Mouse (Mus musculus): ENCODE measurements around the gene Arhgap4. TPM values are rescaled to one million over a fixed set of nuclear protein-coding genes. Genes with fewer than 3 reads are reported as not detected.

Arhgap4 gene
- total RNA-seq, 4 experiments from 2014 or later, result 0.22 to 1.1 (median 0.57) TPM

DNA sequence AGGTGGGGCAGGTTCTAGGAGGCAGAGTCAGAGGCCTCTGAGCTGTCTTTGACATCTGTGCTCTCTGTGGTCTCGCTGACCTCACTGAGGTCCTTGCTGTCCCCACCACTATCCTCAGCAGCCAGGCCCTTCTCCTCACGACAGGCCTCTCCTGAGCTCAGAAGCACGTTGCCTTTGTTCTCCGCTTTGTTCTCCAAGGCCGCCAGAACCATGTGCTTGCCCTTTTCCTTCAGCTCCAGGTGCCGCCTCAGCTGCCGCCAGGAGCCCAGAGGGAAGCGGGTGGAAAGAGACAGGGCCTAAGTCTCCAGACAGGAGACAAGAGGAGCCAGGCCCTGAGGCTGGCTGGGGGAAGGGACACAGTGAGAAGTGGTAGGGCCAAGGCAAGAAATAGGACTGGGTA lies 4.7 kb downstream of the Arhgap4 start:
- DNase-seq (ENCODE audit: low spot score in 2 of 2), result no peak

GRCm38 (mm10) chrX:73914827-73915703 lies 6.6 kb downstream of the Arhgap4 start:
- DNase-seq (ENCODE audit: low spot score in 2 of 2), result peak; percentile 77 to 83

GRCm38 (mm10) chrX:73911588-73911987 lies 10.1 kb downstream of the Arhgap4 start:
- no peak for DNase-seq (ENCODE audit: low spot score in 2 of 2)

DNA sequence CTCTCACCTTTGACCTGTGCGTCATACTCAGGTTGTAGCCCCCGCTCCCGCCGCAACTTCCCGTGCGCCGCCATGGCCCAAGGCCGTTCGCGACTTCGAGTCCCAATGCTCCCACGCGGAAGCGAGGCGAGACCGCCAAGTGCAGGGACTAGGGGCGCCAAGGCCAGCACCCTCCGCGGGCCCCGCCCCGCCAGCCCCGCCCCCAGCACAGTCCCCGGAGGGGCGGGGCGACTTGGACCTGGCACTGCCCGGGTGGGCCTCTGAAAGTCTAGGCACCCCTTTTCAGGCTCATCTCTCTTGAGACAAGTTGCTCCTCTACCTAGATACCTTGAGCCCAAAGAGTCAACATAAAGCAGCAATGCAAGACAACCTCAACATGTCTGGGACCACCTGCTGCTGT lies 10.5 kb downstream of the Arhgap4 start:
- no peak for DNase-seq (ENCODE audit: low spot score in 2 of 2)

DNA sequence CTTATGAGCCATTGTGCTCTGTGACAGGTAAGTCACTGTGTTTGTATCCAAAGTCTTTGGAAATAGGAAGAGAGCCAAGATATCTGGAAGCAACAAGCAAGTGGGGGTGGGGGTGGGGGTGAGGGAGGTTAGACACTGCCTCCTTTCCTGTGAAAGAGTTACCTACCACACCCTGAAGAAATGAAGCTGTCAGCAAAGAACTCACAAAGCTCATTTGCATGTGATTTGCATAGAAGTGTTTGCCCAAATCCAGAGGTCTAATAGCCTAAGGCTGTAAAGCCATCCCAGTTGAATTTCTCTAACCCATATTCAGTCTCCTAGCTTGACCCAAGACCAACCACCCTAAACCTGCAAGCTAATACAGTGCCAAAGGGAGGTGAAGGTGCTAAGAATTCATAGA lies 11.2 kb downstream of the Arhgap4 start:
- DNase-seq (ENCODE audit: low spot score in 2 of 2), result no peak

- DNase-seq (ENCODE audit: low spot score in 2 of 2), result no peak
These were observed 11.6 kb downstream of the Arhgap4 start for GRCm38 (mm10) chrX:73910049-73910448.

DNA sequence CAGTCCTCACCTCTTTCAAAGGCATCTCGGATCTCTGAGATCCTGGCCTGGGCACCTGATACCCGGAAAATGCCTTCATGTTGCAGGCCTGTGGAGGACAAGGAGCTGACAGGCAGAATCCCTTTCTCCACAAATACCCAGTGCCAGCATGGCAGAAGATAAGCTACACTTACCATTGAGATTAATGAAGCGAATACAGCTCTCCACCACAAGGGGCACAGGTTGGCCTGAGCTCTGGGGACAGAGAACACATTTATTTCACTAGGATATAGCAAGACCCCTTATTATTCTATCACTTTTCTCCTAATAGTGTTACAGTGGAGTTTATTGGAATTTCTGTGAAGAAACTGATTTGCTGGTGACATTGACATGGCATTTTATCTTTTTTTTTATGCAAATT lies 23.7 kb downstream of the Arhgap4 start:
- no peak for DNase-seq (ENCODE audit: low spot score in 2 of 2)

DNA sequence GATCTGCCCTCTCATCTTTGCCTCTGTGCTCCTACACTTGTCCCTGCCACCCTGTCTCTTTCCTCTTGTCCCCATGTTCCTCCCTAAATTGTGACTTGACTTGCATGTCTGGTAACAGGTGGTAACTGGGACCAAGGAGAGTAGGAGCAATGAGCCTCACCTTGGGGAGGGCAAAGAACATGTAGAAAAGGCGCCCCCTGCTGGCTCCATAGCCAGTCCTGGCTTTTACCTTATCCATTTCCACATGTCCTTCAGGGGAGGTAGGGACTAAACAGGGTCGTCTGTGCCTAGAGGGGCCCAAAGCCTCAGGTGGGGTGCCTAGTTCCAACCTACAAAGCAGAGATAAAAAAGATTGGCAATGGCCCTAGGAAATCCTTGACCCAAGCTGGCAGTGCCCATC lies 26.0 kb downstream of the Arhgap4 start, which contains the start of gene L1cam:
L1cam (minus strand) TSS at position 387 of the 400 bp plus-strand sequence.
- peak in 1 of 2 experiments; percentile 22 for DNase-seq (ENCODE audit: low spot score in 2 of 2)

- DNase-seq (ENCODE audit: low spot score in 2 of 2), result no peak
These were observed 28.8 kb downstream of the Arhgap4 start for GRCm38 (mm10) chrX:73892833-73893232.

DNA sequence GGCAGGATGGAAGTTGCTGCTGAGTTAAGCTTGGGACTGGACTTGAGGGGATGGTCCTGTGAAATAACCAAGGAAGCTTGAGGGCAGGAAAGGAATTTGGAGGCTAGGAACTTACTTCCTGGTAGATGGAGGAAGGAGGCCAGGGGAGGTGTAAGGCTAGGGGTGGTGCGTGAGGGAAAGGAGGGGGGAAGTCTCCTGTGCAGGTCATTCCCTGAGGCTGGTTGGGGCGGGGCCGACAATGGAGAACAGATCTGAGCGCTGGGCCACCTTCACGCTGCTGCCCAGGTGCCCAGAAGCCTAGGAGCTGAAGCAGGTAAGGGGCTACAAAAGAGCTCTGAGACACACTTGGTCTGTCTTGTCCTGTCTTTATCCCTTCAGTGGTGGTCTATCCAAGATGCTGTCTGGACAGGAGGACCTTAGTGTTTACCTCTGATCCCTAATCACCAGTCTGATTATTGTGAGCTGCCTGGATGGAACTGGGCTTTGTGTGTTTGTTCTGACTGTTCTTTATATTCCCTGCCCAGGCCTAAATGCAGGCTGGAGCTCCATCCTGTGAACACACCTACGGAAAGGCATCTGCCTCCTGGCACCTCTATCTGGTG lies 30.0 kb downstream of the Arhgap4 start, which contains the start of gene Avpr2:
Avpr2 (plus strand) TSS at position 552 of the 602 bp plus-strand sequence.
- DNase-seq (ENCODE audit: low spot score in 2 of 2), result no peak

GRCm38 (mm10) chrX:73881463-73881862 lies 40.2 kb downstream of the Arhgap4 start:
- DNase-seq (ENCODE audit: low spot score in 2 of 2), result no peak

- DNase-seq (ENCODE audit: low spot score in 2 of 2), result no peak
These were observed 40.6 kb downstream of the Arhgap4 start for GRCm38 (mm10) chrX:73881036-73881427.

- no peak for DNase-seq (ENCODE audit: low spot score in 2 of 2)
These were observed 41.3 kb downstream of the Arhgap4 start for GRCm38 (mm10) chrX:73880194-73881035.

GRCm38 (mm10) chrX:73877014-73877413 lies 44.7 kb downstream of the Arhgap4 start:
- DNase-seq (ENCODE audit: low spot score in 2 of 2), result no peak

GRCm38 (mm10) chrX:73875881-73876280 lies 45.8 kb downstream of the Arhgap4 start:
- no peak for DNase-seq (ENCODE audit: low spot score in 2 of 2)

GRCm38 (mm10) chrX:73871956-73872355 lies 49.7 kb downstream of the Arhgap4 start:
- no peak for DNase-seq (ENCODE audit: low spot score in 2 of 2)

DNA sequence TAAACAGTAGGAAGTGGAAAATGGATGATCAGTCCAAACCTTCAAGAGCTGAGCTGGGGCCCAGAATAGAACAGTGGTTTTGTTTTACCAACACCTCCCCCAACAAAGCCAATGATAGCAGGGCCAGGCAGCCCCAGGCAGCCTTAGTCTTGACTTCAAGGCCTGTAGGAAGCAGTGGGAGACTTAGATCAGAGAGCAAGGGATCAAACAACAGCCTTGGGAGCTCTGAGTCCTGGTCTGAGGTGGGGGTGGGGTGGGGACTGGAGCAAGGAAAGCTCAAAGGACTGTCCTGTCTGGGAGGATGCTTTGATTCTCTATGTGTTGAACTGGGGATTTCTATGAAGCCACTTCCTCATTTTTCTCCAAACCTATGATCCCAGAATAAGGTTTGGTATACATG lies 50.2 kb downstream of the Arhgap4 start:
- DNase-seq (ENCODE audit: low spot score in 2 of 2), result no peak

- no peak for DNase-seq (ENCODE audit: low spot score in 2 of 2)
These were observed 52.3 kb downstream of the Arhgap4 start for GRCm38 (mm10) chrX:73869334-73869733.

DNA sequence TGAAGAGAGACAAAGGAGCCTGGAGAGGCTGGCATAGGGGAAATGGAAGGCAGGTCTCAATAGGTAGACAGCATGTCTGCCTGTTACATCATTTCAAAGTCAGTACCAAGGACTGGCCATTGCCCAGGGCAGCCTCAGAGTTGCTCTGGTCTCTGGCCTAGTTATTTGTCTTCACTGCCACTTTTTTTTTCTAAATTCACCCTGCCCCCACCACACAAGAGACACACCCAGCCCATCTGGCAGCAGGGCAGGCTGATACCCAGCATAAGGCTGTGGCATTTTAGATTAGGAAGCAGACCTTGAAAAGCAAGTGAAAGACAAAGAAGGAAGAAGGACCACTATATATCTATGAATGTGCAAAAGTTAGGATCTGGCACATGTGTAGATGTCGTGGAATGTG lies 53.8 kb downstream of the Arhgap4 start:
- no peak for DNase-seq (ENCODE audit: low spot score in 2 of 2)

GRCm38 (mm10) chrX:73867256-73867655 lies 54.4 kb downstream of the Arhgap4 start:
- no peak for DNase-seq (ENCODE audit: low spot score in 2 of 2)

DNA sequence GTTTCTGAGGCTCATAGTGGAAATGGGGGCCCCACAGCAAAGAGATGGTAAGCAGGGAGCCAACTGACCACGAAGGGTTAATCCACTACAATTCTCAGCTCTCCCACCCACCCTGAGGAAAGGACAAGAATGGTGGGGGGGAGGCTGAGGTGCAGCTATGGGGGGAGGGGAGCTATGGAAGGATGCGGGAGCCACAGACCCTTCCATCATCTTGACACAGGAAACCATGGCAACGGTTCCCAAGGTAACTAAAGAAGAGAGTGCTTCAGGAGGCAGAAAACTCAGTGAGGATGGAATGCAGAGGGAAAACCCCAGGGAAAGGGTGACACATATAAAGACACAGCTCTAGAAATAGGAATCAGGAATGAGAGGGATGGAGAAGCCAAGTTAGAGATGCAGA lies 57.0 kb downstream of the Arhgap4 start:
- no peak for DNase-seq (ENCODE audit: low spot score in 2 of 2)

GRCm38 (mm10) chrX:73855087-73855408 lies 66.6 kb downstream of the Arhgap4 start:
- no peak for DNase-seq (ENCODE audit: low spot score in 2 of 2)

Measured in gastrocnemius, adult 8-10 months (tissue).